Mouse (Mus musculus): ENCODE results near the gene Cnga4. TPM values are rescaled to one million over a fixed set of nuclear protein-coding genes. Genes with fewer than 3 reads are reported as not detected.
"Not testable (repeated sequence)": the region's sequence is repeated elsewhere in the genome, so short reads cannot be mapped to it uniquely, and the experiment has no call there.

Cnga4 gene
- total RNA-seq, 1 experiment from 2014 or later, result not detected

DNA sequence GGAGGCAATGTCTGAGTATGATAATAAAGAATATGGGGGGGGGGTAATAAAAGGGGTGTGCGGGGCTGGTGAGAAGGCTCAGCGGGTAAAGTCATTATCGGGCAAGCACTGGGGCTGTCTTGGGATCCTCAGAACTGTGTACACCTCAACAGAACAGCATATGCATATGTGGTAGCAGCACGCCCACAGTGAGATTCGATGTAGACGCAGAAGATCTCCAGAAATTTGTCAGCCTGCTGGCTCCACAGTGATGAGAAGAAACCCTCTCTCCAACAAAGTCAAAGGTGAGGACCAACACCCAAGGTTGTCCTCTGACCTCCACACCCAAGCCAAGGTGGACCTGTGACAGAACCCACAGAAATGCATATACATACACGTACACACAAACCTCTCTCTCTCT is 12.2 kb downstream of the Cnga4 start:
- DNase-seq, result no peak

DNA sequence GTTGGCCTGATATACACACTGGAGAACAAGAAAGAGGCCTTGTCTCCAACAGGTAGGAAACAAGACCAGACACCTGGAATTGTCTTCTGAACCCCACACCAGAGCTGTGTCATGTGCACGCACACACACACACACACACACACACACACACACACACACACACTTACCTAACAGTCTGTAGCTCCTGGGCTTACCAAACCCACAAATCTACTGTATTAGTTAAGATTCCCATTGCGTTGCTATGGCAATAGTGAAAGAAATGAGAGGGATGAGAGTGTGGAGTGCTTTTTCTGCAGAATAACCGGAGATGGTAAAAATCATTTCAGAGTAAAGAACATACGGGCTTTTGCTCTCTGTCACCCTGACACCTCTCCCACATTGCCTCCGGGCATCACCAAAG is 13.7 kb downstream of the Cnga4 start:
- no peak for DNase-seq

DNA sequence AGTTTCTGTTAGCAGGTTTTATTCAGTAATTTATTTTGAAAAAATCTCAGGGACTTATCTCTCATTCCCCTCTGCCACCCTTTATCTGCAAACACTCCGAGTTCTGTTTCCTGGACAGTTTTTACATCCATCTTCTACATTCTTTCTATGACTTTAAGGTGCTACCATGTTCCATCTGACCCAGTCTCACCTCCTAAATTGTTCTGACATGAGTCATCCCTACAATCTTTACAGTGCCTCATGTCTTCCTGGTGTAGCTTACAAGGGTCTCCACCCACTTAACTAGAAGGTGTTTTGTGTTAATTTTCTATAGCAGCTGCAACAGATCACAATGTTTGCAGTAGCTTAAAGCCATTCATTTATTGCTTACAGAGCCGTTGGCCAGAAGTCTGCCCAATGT is 16.5 kb downstream of the Cnga4 start:
- no peak for DNase-seq

DNA sequence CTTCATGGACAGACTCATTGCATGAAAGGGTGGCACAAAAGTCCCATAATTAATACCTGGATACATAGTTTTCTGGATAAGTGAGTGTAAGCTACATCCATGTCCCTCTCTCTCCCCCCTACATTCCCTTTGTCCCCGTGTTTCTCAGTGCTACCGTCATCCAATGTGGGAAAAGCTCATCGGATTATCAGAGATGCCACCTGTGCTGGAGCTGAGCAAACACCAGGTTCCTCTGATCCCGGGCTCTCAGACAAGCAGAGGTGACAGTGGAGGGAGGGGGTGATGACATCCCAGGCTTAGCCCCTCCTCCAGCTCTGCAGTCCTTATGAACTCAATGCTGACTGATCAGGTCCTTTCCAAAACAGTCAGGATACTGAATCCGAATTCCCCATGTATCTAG is 20.0 kb downstream of the Cnga4 start:
- DNase-seq, result no peak

DNA sequence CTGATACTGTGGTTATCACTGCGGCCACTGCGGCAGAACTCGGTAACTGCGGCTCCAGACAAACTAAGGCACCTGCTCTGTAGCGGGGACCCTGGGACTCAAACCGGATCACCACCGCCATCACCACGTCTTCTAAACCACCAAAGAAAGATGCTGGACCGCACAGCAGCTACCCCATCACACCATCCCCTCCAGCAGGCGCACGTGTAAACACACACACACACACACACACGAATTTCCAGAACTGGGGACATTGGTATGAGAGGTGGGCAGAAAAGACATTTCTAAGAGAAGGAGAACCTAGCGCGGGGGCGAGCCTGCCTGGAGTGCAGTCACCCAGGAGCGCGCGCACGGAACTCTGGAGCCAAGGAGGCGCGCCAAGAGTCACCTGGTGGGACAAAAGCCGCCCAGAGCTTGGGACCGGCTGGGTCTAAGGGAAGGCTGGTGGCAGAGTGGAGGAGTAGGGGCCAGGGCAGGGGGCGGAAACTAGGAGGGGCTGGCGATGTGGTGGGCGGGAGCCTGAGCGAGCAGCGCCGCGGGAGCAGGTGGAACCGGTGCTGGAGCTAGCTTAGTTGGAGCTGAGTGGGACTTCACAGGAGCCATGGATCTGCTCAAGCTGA is 21.2 kb downstream of the Cnga4 start, which contains the start of gene Cckbr:
Gene Cckbr (plus strand): TSS at position 308 of the 620 bp plus-strand sequence.
- no peak for DNase-seq

DNA sequence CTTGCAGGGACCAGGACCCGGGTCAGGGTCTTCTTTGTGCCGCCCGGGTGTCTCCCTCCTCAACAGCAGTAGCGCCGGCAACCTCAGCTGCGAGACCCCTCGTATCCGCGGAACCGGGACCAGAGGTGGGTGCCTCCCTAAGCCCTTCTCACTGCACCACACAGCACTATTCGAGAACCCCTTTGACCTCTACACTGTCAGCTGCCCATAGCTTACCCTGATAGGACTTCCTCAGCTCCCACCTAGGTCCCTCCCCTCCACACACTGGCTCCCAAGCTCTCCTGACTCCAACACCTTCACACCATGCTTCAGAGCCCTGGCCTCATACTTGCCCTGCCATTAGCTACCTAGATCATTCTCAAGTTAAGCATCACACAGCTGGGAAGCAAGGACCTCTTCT is 21.7 kb downstream of the Cnga4 start:
- DNase-seq, result no peak

DNA sequence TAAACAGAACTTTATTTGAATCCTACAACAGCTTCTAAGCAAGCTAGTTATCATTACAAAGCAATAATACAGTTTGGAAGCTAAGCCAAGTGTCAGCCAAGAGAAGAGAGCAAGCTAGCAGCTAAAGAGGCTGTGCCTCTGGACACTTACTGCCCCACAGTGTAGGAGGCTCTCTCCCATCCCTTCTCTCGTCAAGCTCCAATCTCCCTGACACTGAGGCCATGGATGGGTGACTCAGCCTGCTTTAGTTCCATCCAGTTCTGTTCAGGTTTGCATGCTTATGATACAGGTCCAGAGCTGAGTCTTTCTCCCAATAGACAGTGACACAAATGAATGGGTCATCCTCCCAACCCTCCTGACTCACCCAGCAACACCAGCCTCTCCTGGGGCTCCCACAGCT is 27.7 kb downstream of the Cnga4 start:
- DNase-seq, result no peak

DNA sequence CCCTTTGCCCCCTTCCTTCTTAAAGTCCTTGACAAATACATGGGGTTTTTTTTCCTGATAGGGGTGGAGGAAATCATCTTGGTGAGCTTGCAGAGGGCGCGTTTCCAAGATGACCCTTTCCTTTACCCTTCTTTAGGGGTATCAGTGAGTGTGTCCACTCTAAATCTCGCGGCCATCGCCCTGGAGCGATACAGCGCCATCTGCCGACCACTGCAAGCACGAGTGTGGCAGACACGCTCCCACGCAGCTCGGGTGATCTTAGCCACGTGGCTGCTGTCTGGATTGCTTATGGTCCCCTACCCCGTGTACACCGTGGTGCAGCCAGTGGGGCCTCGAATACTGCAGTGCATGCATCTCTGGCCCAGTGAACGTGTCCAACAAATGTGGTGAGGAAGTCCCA is 29.5 kb downstream of the Cnga4 start:
- DNase-seq, result no peak

DNA sequence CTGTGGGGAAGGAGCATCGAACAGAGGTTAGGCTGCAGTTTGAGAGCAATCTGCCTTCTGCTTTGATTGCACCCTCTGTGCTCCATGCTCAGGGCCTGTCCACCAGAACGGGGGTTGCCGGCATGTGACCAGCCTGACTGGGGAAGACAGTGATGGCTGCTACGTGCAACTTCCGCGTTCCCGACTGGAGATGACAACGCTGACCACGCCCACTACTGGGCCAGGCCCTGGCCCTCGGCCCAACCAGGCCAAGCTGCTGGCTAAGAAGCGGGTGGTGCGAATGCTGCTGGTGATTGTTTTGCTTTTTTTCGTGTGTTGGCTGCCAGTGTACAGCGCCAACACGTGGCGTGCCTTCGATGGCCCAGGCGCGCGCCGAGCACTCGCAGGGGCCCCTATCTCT is 30.4 kb downstream of the Cnga4 start:
- no peak for DNase-seq

DNA sequence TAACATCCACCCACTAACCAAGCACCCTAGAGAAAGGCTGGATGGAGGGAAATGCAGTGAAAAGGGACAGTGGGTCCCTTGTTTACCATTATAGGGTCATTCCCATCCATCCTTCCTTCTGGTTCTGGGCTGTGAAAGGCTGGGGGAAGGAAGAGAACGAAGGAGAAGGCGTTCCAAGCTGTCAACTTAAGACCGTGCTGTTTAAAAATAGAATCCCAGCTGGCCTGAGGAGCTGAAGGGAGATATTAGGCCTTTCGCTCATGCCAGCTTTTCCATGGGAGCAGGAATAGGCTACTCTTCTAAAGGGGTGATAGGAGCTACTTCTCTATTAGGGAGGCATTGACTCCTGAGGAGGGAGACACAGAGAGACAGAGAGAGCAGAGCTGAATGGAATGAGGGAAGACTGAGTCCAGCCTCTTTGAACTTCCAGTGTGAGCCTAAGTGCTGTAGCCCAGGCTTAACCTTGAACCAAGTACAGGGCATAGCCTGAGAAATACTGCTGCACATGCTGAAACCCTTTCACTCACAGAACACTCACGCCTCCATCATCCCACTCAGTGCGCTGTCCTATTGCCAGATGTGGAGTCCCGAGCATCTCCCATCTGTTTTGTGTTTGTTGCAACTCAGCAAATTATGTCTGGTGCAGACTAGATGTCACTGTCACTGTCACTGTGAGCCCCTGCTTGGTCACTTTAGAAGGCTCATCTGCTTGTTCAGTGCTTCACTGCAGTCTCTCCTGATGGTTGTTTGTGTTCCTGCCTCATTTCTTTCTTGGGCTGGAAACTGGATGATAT is 33.8 kb downstream of the Cnga4 start:
- DNase-seq, result no peak

DNA sequence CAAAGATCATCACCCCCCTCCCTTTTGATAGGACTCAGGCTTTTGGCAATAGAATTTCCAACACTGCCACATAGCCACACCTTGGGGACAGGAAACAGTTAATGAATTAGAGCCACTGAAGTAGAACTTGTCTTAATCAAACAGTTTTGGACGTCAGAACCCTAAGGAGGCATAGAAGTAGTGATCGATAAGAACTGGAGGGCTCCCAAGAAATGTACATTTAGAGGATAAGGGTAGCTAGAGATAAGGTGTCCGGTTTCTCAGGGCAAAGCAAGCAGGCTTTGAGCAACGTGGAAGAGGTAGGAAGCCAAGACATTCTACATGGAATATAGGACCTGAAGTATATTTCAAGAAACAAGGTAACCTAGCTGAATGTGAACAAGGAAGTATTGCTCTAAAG is 37.1 kb downstream of the Cnga4 start:
- DNase-seq, result no peak

DNA sequence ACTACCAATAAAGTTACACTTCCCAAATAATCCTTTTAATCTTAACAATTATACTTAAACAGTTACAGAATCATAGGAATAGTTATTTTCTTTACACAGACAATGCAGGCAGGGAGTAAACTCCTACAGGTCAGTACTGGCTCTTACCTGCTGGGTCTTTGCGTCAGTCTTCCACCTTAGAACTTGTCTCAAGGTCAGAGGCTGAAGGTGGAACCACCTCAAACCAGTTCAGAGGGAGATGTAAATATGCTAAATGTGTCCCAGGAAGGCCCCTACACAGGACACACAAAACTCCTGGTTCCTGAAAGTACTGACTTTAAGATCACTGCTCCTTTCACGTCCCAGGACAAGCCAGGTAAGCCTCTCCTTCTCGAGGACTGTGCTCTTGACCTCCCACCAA is 40.7 kb downstream of the Cnga4 start:
- DNase-seq, result no peak

DNA sequence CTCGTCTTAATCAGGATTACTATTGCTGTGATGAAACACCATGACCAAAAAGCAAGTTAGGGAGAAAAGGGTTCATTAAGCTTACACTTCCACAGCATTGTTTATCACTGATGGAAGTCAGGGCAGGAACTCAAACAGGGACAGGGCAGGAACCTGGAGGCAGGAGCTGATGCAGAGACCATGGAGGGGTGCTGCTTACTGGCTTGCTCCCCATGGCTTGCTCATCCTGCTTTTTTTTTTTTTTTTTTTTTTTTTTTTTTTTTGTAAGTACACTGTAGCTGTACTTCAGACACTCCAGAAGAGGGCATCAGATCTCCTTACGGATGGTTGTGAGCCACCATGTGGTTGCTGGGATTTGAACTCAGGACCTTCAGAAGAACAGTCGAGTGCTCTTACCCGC is 49.0 kb downstream of the Cnga4 start:
- DNase-seq, result not testable (repeated sequence)

Other genes starting within 250 kb of the Cnga4 start
- gene Olfr684, start 240.9 kb upstream of the Cnga4 start, total RNA-seq (2021), result not detected in 2 replicates
- not detected in 2 replicates for gene Olfr685, start 218.6 kb upstream of the Cnga4 start, total RNA-seq (2021)
- not detected in 2 replicates for gene Olfr686, start 197.1 kb upstream of the Cnga4 start, total RNA-seq (2021)
- gene Olfr688, start 116.5 kb upstream of the Cnga4 start, total RNA-seq (2021), result not detected in 2 replicates
- gene Olfr689, start 93.4 kb upstream of the Cnga4 start, total RNA-seq (2021), result not detected in 2 replicates
- gene Olfr690, start 70.5 kb upstream of the Cnga4 start, total RNA-seq (2021), result not detected in 2 replicates
- not detected in 2 replicates for gene Olfr691, start 62.3 kb upstream of the Cnga4 start, total RNA-seq (2021)
- not detected in 2 replicates for gene Olfr692, start 36.3 kb upstream of the Cnga4 start, total RNA-seq (2021)
- gene Gm5901, start 29.5 kb upstream of the Cnga4 start, total RNA-seq (2021), result not detected in 2 replicates
- gene Fam160a2, start 4.5 kb upstream of the Cnga4 start, total RNA-seq (2021), result 33.2 and 33.3 TPM in 2 replicates
- gene Cckbr, start 21.2 kb downstream of the Cnga4 start, total RNA-seq (2021), result not detected in 2 replicates
- 77.1 and 96.1 TPM in 2 replicates for gene Cavin3, start 77.7 kb downstream of the Cnga4 start, total RNA-seq (2021)
- gene Smpd1, start 149.8 kb downstream of the Cnga4 start, total RNA-seq (2021), result 48.2 and 49.1 TPM in 2 replicates
- 13.6 and 15.0 TPM in 2 replicates for gene Apbb1, start 177.1 kb downstream of the Cnga4 start, total RNA-seq (2021)
- gene Hpx, start 195.6 kb downstream of the Cnga4 start, total RNA-seq (2021), result 0.21 and 22.0 TPM in 2 replicates
- 32.7 and 34.9 TPM in 2 replicates for gene Trim3, start 229.0 kb downstream of the Cnga4 start, total RNA-seq (2021)
- 125 and 142 TPM in 2 replicates for gene Timm10b, start 235.5 kb downstream of the Cnga4 start, total RNA-seq (2021)
- 58.1 and 66.3 TPM in 2 replicates for gene Arfip2, start 235.8 kb downstream of the Cnga4 start, total RNA-seq (2021)
- gene Gm45799, start 236.0 kb downstream of the Cnga4 start, total RNA-seq (2021), result 10.0 and 14.0 TPM in 2 replicates
- gene Dnhd1, start 246.3 kb downstream of the Cnga4 start, total RNA-seq (2021), result 5.6 and 6.3 TPM in 2 replicates

Data from adrenal gland, postnatal 25 days (tissue).